Mouse (Mus musculus) intestine, postnatal 0 days (tissue): Measurements from ENCODE around the gene Psap. TPM values are rescaled to one million over a fixed set of nuclear protein-coding genes. Genes with fewer than 3 reads are reported as not detected.
A peak's percentile ranks its signal among the peaks of the same experiment; 100 is the strongest.

Experiments
- ATAC-seq: fragments of 200-750 bp; cut with Nextera tagmentation; 2 replicates; pipeline ENCODE4 v1.8.0; 2017; ENCODE audit warnings: mild to moderate bottlenecking, moderate TSS enrichment, moderate library complexity
- H3K27ac ChIP-seq: fragments of 300-500 bp; sonication (generic); 2 replicates; pipeline ENCODE4 v1.5.1; 2014; ENCODE audit warnings: mild to moderate bottlenecking, low read depth, low read length, moderate library complexity
- H3K27me3 ChIP-seq: fragments of 300-500 bp; sonication (generic); replicated peaks from 2 replicates; pipeline ENCODE4 v1.6.1; 2014; ENCODE audit warnings: low read length, mixed read lengths; ENCODE audit not compliant: control insufficient read depth, insufficient read depth
- H3K36me3 ChIP-seq: fragments of 300-500 bp; sonication (generic); 2 replicates; pipeline ENCODE4 v1.6.1; 2014; ENCODE audit warnings: mild to moderate bottlenecking, moderate library complexity; ENCODE audit not compliant: control insufficient read depth, insufficient read depth
- H3K4me1 ChIP-seq: fragments of 300-500 bp; sonication (generic); replicated peaks from 2 replicates; pipeline ENCODE4 v1.6.1; 2014; ENCODE audit warnings: antibody characterized with exemption, low read length, mixed read lengths; ENCODE audit not compliant: control insufficient read depth, insufficient read depth
- H3K4me2 ChIP-seq: fragments of 300-500 bp; sonication (generic); replicated peaks from 2 replicates; pipeline ENCODE4 v1.6.1; 2014; ENCODE audit warnings: low read depth, mild to moderate bottlenecking, moderate library complexity
- H3K4me3 ChIP-seq: fragments of 300-500 bp; sonication (generic); 2 replicates; pipeline ENCODE4 v1.5.1; 2014; ENCODE audit warnings: low read depth, low read length
- H3K9ac ChIP-seq: fragments of 300-500 bp; sonication (generic); 2 replicates; pipeline ENCODE4 v1.6.1; 2014; ENCODE audit warnings: mild to moderate bottlenecking, low read depth, low read length
- H3K9me3 ChIP-seq: fragments of 300-500 bp; sonication (generic); 2 replicates; pipeline ENCODE4 v1.6.1; 2016; ENCODE audit warnings: mixed run types; ENCODE audit not compliant: control insufficient read depth
- CTCF ChIP-seq: sonication (generic); IDR thresholded peaks from 2 replicates; pipeline ENCODE4 v1.5.1; 2016; ENCODE audit warnings: low read depth, mild to moderate bottlenecking, control low read depth, antibody characterized with exemption, moderate library complexity
- WGBS: fragments of 180-500 bp; shearing (Covaris S2); extraction: QIAGEN DNeasy Blood & Tissue Kit; methylation state at CpG from one replicate; pipeline ENCODE4 v1.1.7; 2014; 5-methylcytosine and 5-hydroxymethylcytosine counted together
- polyA plus RNA-seq: library from polyadenylated mRNA; unstranded; fragments of >200 nt; fragmentation: Nextera tagmentation; extraction: Ambion mirVana; gene quantifications from 2 replicates; pipeline ENCODE4 v1.2.1, GENCODE M21; 2015

The Psap gene
- polyA plus RNA-seq, 1 experiment from 2014 or later, result 135 TPM

- H3K9ac ChIP-seq, result no peak overlapping the region
- H3K4me1 ChIP-seq, result no peaks in the 10 kb centered on the region; the same call in 1 of the 2 replicates
- ATAC-seq, result 0 out of 2 replicates have a peak, but pooled peaks have one; percentile 11
- no peaks in the 10 kb centered on the region for H3K9me3 ChIP-seq
- H3K4me2 ChIP-seq, result no peak overlapping the region
- no peaks in the 10 kb centered on the region for H3K36me3 ChIP-seq
- H3K4me3 ChIP-seq, result no peak overlapping the region
- 57% methylated on average over 13 of the region's 13 CpGs for WGBS
- no peaks in the 10 kb centered on the region for H3K27me3 ChIP-seq
- no peak overlapping the region for H3K27ac ChIP-seq
- TF ChIP-seq CTCF, result no peak
Measured at GRCm38 (mm10) chr10:60269141-60270064, 8.0 kb upstream of the Psap start.

- WGBS, result 28% methylated on average over 6 of the region's 6 CpGs
- TF ChIP-seq CTCF, result no peak
- no peak for ATAC-seq
Measured at GRCm38 (mm10) chr10:60271015-60271414, 6.4 kb upstream of the Psap start.

GRCm38 (mm10) chr10:60272241-60272640 is 5.2 kb upstream of the Psap start:
- no peak for ATAC-seq
- no peak overlapping the region for H3K4me3 ChIP-seq
- H3K9me3 ChIP-seq, result no peaks in the 10 kb centered on the region
- 34% methylated on average over 6 of the region's 6 CpGs for WGBS
- H3K27me3 ChIP-seq, result no peaks in the 10 kb centered on the region
- no peak overlapping the region for H3K9ac ChIP-seq
- TF ChIP-seq CTCF, result no peak
- no peak overlapping the region for H3K27ac ChIP-seq
- H3K4me2 ChIP-seq, result no peak overlapping the region
- H3K4me1 ChIP-seq, result no peaks in the 10 kb centered on the region; the same call in 1 of the 2 replicates
- H3K36me3 ChIP-seq, result no peaks in the 10 kb centered on the region

More at GRCm38 (mm10) chr10:60271015-60271414, 6.4 kb upstream of the Psap start:
- H3K36me3 ChIP-seq, result no peaks in the 10 kb centered on the region
- no peaks in the 10 kb centered on the region; the same call in 1 of the 2 replicates for H3K4me1 ChIP-seq
- no peaks in the 10 kb centered on the region for H3K9me3 ChIP-seq
- no peak overlapping the region for H3K27ac ChIP-seq
- H3K27me3 ChIP-seq, result no peaks in the 10 kb centered on the region
- no peak overlapping the region for H3K4me2 ChIP-seq
- no peak overlapping the region for H3K9ac ChIP-seq
- no peak overlapping the region for H3K4me3 ChIP-seq

GRCm38 (mm10) chr10:60273382-60273781 is 4.0 kb upstream of the Psap start:
- H3K4me2 ChIP-seq, result no peak overlapping the region
- H3K27me3 ChIP-seq, result no peaks in the 10 kb centered on the region
- 70% methylated on average over 6 of the region's 6 CpGs for WGBS
- no peaks in the 10 kb centered on the region; the same call in 1 of the 2 replicates for H3K4me1 ChIP-seq
- H3K36me3 ChIP-seq, result no peaks in the 10 kb centered on the region
- no peak for ATAC-seq
- H3K27ac ChIP-seq, result no peak overlapping the region
- H3K4me3 ChIP-seq, result no peak overlapping the region
- no peak overlapping the region for H3K9ac ChIP-seq
- no peaks in the 10 kb centered on the region for H3K9me3 ChIP-seq
- no peak for TF ChIP-seq CTCF

GRCm38 (mm10) chr10:60278006-60278399 is 576 bp downstream of the Psap start:
- WGBS, result 4% methylated on average over 13 of the region's 13 CpGs
- Histone ChIP-seq H3K4me2 (peak overlapping the region; percentile 84), H3K36me3 (no peaks in the 10 kb centered on the region; the same call in 1 of the 2 replicates), H3K4me1 (peaks cover 14% of the 10 kb centered on the region), H3K4me3 (peak overlapping the region; percentile 83), H3K27ac (peak overlapping the region; percentile 89), H3K9ac (peak overlapping the region; percentile 84), H3K9me3 (no peaks in the 10 kb centered on the region), H3K27me3 (no peaks in the 10 kb centered on the region)
- TF ChIP-seq CTCF, result no peak
- ATAC-seq, result no peak; the same call in 1 of the 2 replicates

- no peak for ATAC-seq
- Histone ChIP-seq H3K9me3 (no peaks in the 10 kb centered on the region), H3K4me2 (peak overlapping the region; percentile 84), H3K36me3 (no peaks in the 10 kb centered on the region; the same call in 1 of the 2 replicates), H3K4me3 (0 out of 2 replicates have a peak overlapping the region, but pooled peaks have one; percentile 83), H3K9ac (no peak overlapping the region), H3K27ac (no peak overlapping the region), H3K27me3 (no peaks in the 10 kb centered on the region), H3K4me1 (peaks cover 14% of the 10 kb centered on the region)
- no peak for TF ChIP-seq CTCF
- 61% methylated on average over 3 of the region's 3 CpGs for WGBS
Measured at GRCm38 (mm10) chr10:60278786-60279185, 1.4 kb downstream of the Psap start.
